Mouse (Mus musculus): ENCODE data around the gene Pitpnm1. TPM values are rescaled to one million over a fixed set of nuclear protein-coding genes. Genes with fewer than 3 reads are reported as not detected.

Gene Pitpnm1
- polyA plus RNA-seq, 2 experiments, result 4.5 to 16.2 TPM

DNA sequence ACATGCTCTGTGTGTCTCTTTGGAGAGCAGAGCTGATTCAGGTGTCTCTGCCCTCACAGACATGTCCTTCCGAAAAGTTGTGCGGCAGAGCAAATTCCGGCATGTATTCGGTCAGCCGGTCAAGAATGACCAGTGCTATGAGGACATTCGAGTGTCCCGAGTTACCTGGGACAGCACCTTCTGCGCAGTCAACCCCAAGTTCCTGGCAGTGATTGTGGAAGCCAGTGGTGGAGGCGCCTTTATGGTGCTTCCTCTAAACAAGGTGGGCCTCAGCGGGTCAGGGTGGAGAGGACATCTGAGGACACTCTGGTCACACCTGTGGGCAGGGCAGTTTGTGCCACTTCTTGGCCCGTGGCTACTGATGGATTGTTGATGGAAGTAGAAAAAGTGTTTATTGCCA is 49.5 kb downstream of the Pitpnm1 start:
- ATAC-seq (ENCODE audit: low FRiP score, low read depth) (no peak), DNase-seq (ENCODE audit: low spot score) (no peak)
- H3K4me3 ChIP-seq (replicated peaks; ENCODE audit: low read length), result peak overlapping the region; percentile 89
- H3K36me3 ChIP-seq (ENCODE audit: control insufficient read depth, insufficient read depth, low read length), result peaks cover 28% of the 10 kb centered on the region
- no peak overlapping the region for H3K27ac ChIP-seq (replicated peaks; ENCODE audit: low read depth, low read length)
- no peak for TF ChIP-seq POLR2A (IDR thresholded peaks at IDR 0.05; ENCODE audit: borderline replicate concordance, extremely low read depth, insufficient read depth, insufficient read length)
- H3K4me2 ChIP-seq (replicated peaks; ENCODE audit: low read depth, low read length, severe bottlenecking), result peak overlapping the region; percentile 89
- H3K27me3 ChIP-seq (ENCODE audit: control insufficient read depth, insufficient read depth, low read length), result no peaks in the 10 kb centered on the region
- 86% methylated on average over 11 of the region's 11 CpGs for WGBS
- no peaks in the 10 kb centered on the region for H3K9me3 ChIP-seq (ENCODE audit: control insufficient read depth, low read length)
- peaks cover 12% of the 10 kb centered on the region for H3K4me1 ChIP-seq (ENCODE audit: control insufficient read depth, insufficient read depth, low read length)
- H3K9ac ChIP-seq (ENCODE audit: low read depth, low read length, severe bottlenecking), result peak overlapping the region; percentile 82

DNA sequence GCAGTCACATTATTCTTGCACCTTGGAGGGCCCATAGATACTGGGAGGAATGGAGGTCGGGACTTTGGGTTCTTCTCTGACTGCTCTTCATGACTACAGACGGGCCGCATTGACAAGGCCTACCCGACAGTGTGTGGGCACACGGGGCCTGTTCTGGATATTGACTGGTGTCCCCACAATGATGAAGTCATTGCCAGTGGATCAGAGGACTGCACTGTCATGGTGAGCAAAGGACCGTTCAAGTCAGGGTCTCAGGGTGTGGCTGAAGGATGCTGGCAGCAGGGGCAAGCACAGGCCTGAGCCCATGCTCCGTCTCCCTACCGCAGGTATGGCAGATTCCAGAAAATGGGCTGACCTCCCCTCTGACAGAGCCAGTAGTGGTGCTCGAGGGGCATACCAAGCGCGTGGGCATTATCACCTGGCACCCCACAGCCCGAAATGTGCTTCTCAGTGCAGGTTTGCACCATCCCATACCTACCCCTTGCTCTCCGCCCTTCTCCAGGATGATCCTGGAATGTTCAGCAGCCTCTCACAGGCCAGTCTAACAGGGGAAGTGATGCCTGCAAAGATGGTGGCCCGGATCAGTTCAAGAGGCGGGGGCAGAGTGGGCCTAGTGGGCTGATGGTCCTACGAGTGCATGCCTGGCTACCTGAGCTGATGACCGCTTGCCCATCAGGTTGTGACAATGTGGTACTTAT is 50.1 kb downstream of the Pitpnm1 start:
- WGBS, result 93% methylated on average over 17 of the region's 17 CpGs
- no peaks in the 10 kb centered on the region for H3K9me3 ChIP-seq (ENCODE audit: control insufficient read depth, low read length)
- ATAC-seq (ENCODE audit: low FRiP score, low read depth) (no peak), DNase-seq (ENCODE audit: low spot score) (no peak)
- no peaks in the 10 kb centered on the region for H3K27me3 ChIP-seq (ENCODE audit: control insufficient read depth, insufficient read depth, low read length)
- H3K4me1 ChIP-seq (ENCODE audit: control insufficient read depth, insufficient read depth, low read length), result peaks cover 12% of the 10 kb centered on the region
- no peak overlapping the region for H3K9ac ChIP-seq (ENCODE audit: low read depth, low read length, severe bottlenecking)
- no peak for TF ChIP-seq POLR2A (IDR thresholded peaks at IDR 0.05; ENCODE audit: borderline replicate concordance, extremely low read depth, insufficient read depth, insufficient read length)
- H3K27ac ChIP-seq (replicated peaks; ENCODE audit: low read depth, low read length), result no peak overlapping the region
- H3K36me3 ChIP-seq (ENCODE audit: control insufficient read depth, insufficient read depth, low read length), result peaks cover 28% of the 10 kb centered on the region
- H3K4me2 ChIP-seq (replicated peaks; ENCODE audit: low read depth, low read length, severe bottlenecking), result peak overlapping the region; percentile 89
- H3K4me3 ChIP-seq (replicated peaks; ENCODE audit: low read length), result 0 out of 2 replicates have a peak overlapping the region, but pooled peaks have one; percentile 89

DNA sequence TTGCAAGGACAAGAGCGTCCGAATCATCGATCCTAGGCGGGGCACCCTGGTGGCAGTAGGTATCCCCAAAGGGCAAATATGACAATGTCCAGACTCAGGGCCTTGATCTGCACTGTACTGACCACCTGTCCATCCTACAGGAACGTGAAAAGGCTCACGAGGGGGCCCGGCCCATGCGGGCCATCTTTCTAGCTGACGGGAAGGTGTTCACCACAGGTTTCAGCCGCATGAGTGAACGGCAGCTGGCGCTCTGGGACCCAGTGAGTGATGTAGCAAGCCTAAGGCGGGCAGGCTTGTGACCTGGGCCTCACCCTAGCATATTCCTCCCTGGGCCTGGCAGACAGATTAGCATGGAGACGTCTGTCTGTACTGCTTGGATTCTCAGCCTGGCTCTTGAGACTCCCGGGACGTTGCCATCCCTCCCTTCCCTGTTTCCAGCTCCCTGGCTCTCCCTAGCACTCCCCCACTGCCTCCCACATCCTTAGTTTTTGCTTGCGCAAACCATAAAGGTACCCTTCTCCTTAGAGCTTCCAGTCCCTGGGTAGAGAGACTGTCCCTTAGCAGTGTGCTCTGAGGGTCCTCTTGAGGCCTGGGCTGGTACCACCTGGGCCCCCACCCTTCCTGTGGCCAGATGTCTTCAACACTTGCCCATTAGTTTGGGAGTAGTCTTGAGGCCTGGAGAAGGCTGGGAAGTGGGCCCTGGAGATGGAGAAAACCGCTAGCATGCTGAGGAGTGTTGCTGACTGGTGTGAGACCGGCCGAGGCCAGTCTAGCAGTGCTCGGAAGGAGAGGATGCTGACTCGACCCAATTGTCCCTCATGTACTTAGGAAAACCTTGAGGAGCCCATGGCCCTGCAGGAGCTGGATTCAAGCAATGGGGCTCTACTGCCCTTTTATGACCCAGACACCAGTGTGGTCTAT is 51.0 kb downstream of the Pitpnm1 start:
- 89% methylated on average over 22 of the region's 22 CpGs for WGBS
- no peaks in the 10 kb centered on the region for H3K27me3 ChIP-seq (ENCODE audit: control insufficient read depth, insufficient read depth, low read length)
- no peak for ATAC-seq (ENCODE audit: low FRiP score, low read depth)

DNA sequence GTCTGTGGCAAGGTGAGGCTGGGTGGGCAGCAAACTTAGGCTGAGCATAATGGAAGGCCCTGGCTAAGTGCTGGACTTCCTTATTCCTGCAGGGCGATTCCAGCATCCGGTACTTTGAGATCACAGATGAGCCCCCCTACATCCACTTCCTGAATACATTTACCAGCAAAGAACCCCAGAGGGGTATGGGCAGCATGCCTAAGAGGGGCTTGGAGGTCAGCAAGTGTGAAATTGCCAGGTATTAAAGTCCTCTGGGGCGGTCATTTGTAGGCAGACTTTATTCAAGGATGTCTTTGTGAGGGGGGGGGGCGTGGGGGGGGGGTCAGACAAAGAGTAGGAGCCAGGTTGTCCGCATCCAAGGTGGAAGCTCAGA is 51.7 kb downstream of the Pitpnm1 start:
- ATAC-seq (ENCODE audit: low FRiP score, low read depth) (no peak), DNase-seq (ENCODE audit: low spot score) (no peak)
- peaks cover 40% of the 10 kb centered on the region for H3K36me3 ChIP-seq (ENCODE audit: control insufficient read depth, insufficient read depth, low read length)
- peaks cover 12% of the 10 kb centered on the region for H3K4me1 ChIP-seq (ENCODE audit: control insufficient read depth, insufficient read depth, low read length)
- no peak overlapping the region for H3K4me2 ChIP-seq (replicated peaks; ENCODE audit: low read depth, low read length, severe bottlenecking)
- no peaks in the 10 kb centered on the region for H3K9me3 ChIP-seq (ENCODE audit: control insufficient read depth, low read length)
- H3K9ac ChIP-seq (ENCODE audit: low read depth, low read length, severe bottlenecking), result no peak overlapping the region
- WGBS, result 80% methylated on average over 4 of the region's 5 CpGs
- TF ChIP-seq POLR2A (IDR thresholded peaks at IDR 0.05; ENCODE audit: borderline replicate concordance, extremely low read depth, insufficient read depth, insufficient read length), result no peak
- no peak overlapping the region for H3K4me3 ChIP-seq (replicated peaks; ENCODE audit: low read length)
- no peak overlapping the region for H3K27ac ChIP-seq (replicated peaks; ENCODE audit: low read depth, low read length)
- no peaks in the 10 kb centered on the region for H3K27me3 ChIP-seq (ENCODE audit: control insufficient read depth, insufficient read depth, low read length)

More for the DNA sequence above, 51.0 kb downstream of the Pitpnm1 start:
- Histone ChIP-seq H3K9ac (ENCODE audit: low read depth, low read length, severe bottlenecking) (no peak overlapping the region), H3K36me3 (ENCODE audit: control insufficient read depth, insufficient read depth, low read length) (peaks cover 33% of the 10 kb centered on the region), H3K4me3 (replicated peaks; ENCODE audit: low read length) (no peak overlapping the region), H3K9me3 (ENCODE audit: control insufficient read depth, low read length) (no peaks in the 10 kb centered on the region), H3K27ac (replicated peaks; ENCODE audit: low read depth, low read length) (no peak overlapping the region), H3K4me1 (ENCODE audit: control insufficient read depth, insufficient read depth, low read length) (peaks cover 12% of the 10 kb centered on the region), H3K4me2 (replicated peaks; ENCODE audit: low read depth, low read length, severe bottlenecking) (no peak overlapping the region)
- DNase-seq (ENCODE audit: low spot score), result no peak
- TF ChIP-seq POLR2A (IDR thresholded peaks at IDR 0.05; ENCODE audit: borderline replicate concordance, extremely low read depth, insufficient read depth, insufficient read length), result no peak

DNA sequence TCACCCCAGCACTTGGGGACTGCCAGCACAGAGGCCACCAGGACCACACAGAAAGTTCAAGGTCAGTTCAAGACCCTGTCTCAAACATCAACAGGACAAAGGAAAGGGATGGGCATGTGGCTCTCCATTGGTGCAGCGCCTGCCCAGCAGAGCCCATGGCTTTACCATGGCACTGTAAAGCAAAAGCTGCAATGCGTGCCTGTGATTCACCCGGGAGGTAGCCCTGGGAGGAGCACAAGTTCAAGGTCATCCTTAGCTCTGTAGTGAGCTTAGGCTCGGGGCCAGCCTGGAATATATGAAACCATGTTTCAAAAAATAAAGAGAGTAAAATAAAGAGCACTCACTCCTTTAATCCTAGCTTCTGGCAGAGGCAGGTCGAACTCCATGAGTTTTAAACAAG is 52.1 kb downstream of the Pitpnm1 start:
- WGBS, result 94% methylated on average over 5 of the region's 5 CpGs

More for the DNA sequence above, 52.1 kb downstream of the Pitpnm1 start:
- Histone ChIP-seq H3K9ac (ENCODE audit: low read depth, low read length, severe bottlenecking) (no peak overlapping the region), H3K27me3 (ENCODE audit: control insufficient read depth, insufficient read depth, low read length) (no peaks in the 10 kb centered on the region), H3K36me3 (ENCODE audit: control insufficient read depth, insufficient read depth, low read length) (peaks cover 44% of the 10 kb centered on the region), H3K9me3 (ENCODE audit: control insufficient read depth, low read length) (no peaks in the 10 kb centered on the region), H3K4me1 (ENCODE audit: control insufficient read depth, insufficient read depth, low read length) (peaks cover 12% of the 10 kb centered on the region), H3K27ac (replicated peaks; ENCODE audit: low read depth, low read length) (no peak overlapping the region), H3K4me2 (replicated peaks; ENCODE audit: low read depth, low read length, severe bottlenecking) (no peak overlapping the region), H3K4me3 (replicated peaks; ENCODE audit: low read length) (no peak overlapping the region)
- TF ChIP-seq POLR2A (IDR thresholded peaks at IDR 0.05; ENCODE audit: borderline replicate concordance, extremely low read depth, insufficient read depth, insufficient read length), result no peak
- no peak for DNase-seq (ENCODE audit: low spot score)
- ATAC-seq (ENCODE audit: low FRiP score, low read depth), result no peak

All from limb, embryonic 14.5 days (tissue).